Mouse (Mus musculus): ENCODE measurements around the gene Psmd6. TPM values are rescaled to one million over a fixed set of nuclear protein-coding genes. Genes with fewer than 3 reads are reported as not detected.

Psmd6 gene
- polyA plus RNA-seq, 1 experiment from 2014 or later = 254 TPM

GRCm38 (mm10) chr14:14062531-14063245 is 58.1 kb downstream of the Psmd6 start:
- no peak for ATAC-seq (ENCODE audit: insufficient number of reproducible peaks, insufficient read depth, low FRiP score, low TSS enrichment, low read depth)
- Histone ChIP-seq H3K9me3 (no peaks in the 10 kb centered on the region), H3K27me3 (no peaks in the 10 kb centered on the region), H3K4me1 (peaks cover 26% of the 10 kb centered on the region), H3K4me3 (no peak overlapping the region), H3K36me3 (0 out of 2 replicates have a peak, but pooled peaks cover 7% of the 10 kb centered on the region), H3K4me2 (no peak overlapping the region), H3K9ac (no peak overlapping the region), H3K27ac (no peak overlapping the region)
- 68% methylated on average over 11 of the region's 11 CpGs for WGBS

Other genes with a start within 250 kb of the Psmd6 start
- not detected in 2 replicates for gene Gm281, start 206.5 kb downstream of the Psmd6 start, polyA plus RNA-seq (2015; fragmentation: Nextera tagmentation; extraction: Ambion mirVana)
- 5.0 and 5.6 TPM in 2 replicates for gene Atxn7, start 159.5 kb downstream of the Psmd6 start, polyA plus RNA-seq (2015; fragmentation: Nextera tagmentation; extraction: Ambion mirVana)
- gene Thoc7, start 159.1 kb downstream of the Psmd6 start, polyA plus RNA-seq (2015; fragmentation: Nextera tagmentation; extraction: Ambion mirVana) = 200 and 231 TPM in 2 replicates
- 0.06 TPM in 1 of 2 replicates, not detected in the other for gene Olfr720, start 65.9 kb upstream of the Psmd6 start, polyA plus RNA-seq (2015; fragmentation: Nextera tagmentation; extraction: Ambion mirVana)
- not detected in 2 replicates for gene Olfr31, start 201.8 kb upstream of the Psmd6 start, polyA plus RNA-seq (2015; fragmentation: Nextera tagmentation; extraction: Ambion mirVana)
- gene Il3ra, start 225.3 kb upstream of the Psmd6 start, polyA plus RNA-seq (2015; fragmentation: Nextera tagmentation; extraction: Ambion mirVana) = 3.8 and 4.4 TPM in 2 replicates

Measured in embryonic facial prominence, embryonic 13.5 days (tissue).